Mouse (Mus musculus) hindlimb bud, embryonic 11.5 days (tissue): ENCODE measurements around the gene Zfp524.
"Not testable (repeated sequence)": the region's sequence is repeated elsewhere in the genome, so short reads cannot be mapped to it uniquely, and the experiment has no call there.

ENCODE experiments used
- DNase-seq: peaks from one replicate; pipeline ENCODE4 v3.0.0-alpha.2; 2012; ENCODE audit warnings: low read depth, low spot score; ENCODE audit errors: extremely low spot score

Zfp524 gene

DNA sequence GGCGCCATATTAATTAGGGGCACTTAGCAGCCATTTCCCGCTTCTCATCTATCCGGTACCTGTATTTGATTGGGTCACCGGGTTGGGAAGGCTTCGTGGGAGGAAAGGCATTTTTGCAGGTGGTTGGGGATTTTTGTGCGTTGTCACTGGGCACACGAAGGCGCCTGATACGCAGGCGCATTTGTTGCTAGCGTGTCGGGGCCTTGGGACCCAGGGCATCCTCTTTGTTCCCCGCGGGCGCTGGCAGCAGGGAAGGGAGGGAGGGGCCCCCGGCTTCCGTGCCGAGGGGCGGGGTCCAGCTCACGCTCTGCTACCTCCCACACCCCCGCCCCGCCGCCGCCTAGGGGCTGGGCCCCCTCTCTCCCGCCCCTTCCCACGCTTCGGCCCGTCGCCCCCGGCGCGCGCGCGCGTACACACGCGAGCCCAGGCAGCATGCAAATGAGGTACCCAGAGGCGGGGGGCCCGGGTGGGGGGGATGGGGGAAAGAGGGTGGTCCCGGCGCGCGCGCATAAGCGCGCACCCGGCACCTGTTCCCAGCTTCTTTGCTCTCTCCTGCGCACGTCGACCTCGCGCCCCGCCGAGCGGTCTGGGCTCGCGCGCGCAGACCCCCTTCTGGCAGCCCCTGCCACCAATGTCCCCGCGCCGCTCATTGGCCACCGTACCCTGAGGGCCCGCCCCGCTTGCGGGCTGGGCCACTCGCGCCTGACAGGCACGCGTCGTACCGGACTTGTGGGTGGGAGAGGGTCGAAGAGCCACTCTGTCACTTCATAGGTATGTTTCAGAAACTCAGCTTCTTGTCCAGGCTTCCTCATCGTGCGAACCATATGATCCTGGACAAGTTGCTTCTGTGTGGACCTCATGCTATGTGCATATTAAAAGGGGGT is 1.1 kb downstream of the Zfp524 start, which contains the start of gene Gm44973:
Gene Gm44973 (plus strand): TSS at position 379 of the 884 bp plus-strand sequence.
- peak; percentile 73 for DNase-seq

DNA sequence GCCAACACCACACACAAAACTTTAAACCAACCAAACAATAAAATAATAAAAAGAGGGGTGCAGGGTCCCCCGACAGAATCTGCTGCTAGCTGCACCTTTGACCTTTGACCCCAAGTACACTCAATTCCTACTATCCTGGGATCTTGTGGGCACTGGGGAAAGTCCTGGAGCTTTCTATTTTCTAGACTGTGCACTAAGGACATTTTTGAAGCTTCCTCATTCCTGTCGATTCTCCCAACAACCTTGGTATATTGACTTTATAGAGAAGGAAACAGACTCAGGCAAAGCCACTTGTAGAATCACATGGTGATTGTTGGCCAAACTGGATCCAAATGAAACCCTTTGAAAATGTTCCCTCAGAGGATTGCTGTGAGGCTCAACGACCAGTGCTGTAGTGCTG is 1.8 kb downstream of the Zfp524 start:
- no peak for DNase-seq

DNA sequence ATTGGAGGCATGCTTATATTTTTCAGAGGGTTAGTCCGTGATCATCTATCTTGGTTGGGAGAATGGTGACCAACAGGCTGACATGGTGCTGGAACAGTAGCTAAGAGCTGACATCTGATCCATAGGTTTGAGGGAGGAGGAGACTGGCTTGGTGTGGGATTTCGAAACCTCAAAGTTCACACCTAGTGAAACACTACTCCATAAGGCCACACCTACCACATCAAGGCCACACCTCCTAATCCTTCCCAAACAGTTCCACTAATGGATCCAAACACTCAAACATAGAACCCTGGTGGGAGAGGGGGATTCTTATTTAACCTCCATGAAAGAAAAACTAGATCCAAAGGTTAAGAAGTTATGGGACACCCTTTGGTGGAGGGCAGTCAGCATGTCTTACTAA is 2.7 kb downstream of the Zfp524 start:
- DNase-seq = no peak

DNA sequence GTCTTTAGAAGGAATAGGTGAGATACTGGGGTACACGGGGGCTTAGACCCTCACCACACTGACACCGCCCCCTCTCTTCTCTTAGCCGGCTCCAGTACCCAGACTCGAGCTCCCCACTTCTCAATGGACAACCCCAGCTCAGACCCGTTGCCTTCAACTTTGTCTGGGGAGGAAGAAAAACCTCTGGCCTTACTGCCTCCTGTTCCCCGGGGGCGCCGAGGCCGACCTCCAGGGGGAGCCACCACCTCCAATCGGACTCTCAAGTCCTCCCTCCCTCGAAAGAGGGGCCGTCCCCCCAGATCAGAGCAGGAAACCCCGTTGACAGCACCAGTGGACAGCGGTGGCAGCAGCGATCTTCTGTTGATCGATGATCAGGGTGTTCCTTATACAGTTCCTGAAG is 3.1 kb downstream of the Zfp524 start:
- DNase-seq = no peak

DNA sequence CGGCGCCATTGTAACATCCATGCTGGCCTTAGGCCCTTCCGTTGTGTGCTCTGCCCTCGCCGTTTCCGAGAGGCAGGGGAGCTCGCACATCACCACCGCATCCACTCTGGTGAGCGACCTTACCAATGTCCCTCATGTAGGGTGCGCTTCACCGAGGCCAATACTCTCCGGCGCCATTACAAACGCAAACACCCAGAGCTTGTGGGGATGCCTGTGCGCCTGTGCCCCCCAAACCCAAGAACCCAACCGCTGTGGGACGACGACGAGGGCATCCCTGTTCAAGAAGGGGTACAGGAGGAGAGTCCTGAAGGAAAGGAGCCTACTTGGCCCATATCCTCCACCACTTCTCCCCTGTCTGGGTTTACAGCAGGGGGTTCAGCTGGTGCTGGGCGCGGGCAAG is 3.7 kb downstream of the Zfp524 start:
- no peak for DNase-seq

DNA sequence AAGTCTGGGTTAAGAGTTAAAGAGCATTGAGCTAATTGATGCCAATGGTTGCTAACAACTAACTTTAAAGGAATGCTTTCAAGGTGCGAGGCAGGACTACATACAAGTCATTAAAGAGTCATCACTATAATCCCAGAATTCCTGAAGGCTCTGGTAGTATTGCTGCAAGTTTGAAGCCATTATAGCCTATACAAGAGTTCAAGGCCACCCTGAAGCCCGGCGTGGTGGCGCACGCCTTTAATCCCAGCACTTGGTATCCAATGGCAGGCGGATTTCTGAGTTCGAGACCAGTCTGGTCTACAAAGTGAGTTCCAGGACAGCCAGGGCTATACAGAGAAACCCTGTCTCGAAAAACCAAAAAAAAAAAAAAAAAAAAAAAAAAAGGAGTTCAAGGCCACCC is 5.4 kb downstream of the Zfp524 start:
- not testable (repeated sequence) for DNase-seq

DNA sequence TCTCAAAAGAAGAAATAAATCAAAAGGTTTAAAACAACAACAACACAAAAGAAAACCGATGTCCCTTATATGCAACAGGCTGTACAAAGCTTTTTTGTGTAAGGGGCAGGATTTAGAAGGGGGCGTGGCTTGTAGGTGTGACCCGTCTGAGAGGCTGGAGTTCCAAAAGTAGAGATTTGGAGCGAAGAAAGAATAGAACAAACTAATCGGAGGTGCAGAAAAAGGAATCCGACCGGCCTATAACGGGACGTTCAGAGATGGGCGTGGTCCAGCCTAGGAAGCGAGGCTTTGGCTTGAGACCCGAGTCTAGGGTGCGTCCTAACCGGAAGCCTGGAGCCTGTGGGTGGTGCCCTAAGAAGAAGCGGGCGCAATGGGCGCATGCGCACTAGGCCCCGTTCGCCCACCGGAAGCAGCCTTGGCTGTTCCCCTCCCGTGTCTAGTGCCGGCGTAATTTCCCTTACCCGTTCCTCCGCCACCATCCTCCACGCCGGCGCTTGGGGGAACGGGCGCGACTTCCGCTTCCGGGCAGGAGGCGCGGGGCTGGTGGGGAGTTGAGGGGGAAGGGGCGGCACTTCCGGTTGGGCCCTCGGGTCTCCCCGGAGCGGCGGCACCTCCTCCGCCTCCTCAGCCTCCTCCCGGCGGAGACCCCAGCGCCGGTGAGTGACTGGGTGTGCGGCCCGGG is 5.9 kb downstream of the Zfp524 start, which contains the start of the genes Zfp865 and Ccdc106:
Gene Zfp865 (plus strand): TSS at position 377 of the 682 bp plus-strand sequence.
Gene Ccdc106 (plus strand): TSS at position 554 of the 682 bp plus-strand sequence.
- peak; percentile 94 for DNase-seq

DNA sequence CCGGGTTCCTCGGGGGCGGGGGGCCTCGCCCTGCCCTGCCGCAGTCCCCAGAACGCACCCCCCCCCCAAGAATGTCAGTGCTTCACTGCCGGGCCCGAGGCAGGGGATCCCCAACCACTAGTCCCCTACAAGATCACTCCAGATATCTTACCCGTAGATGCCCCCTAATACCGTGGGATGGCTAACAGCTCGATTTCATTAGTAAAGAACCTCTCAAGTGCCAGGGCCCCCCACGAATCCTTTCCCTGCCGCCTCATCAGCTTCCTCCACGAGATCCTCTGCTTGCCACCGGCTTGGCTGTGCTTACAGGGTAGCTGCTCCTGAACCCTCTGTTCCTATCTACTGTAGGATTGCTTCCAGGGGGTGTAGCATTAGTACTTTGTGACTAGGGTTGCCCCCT is 6.5 kb downstream of the Zfp524 start:
- no peak for DNase-seq

DNA sequence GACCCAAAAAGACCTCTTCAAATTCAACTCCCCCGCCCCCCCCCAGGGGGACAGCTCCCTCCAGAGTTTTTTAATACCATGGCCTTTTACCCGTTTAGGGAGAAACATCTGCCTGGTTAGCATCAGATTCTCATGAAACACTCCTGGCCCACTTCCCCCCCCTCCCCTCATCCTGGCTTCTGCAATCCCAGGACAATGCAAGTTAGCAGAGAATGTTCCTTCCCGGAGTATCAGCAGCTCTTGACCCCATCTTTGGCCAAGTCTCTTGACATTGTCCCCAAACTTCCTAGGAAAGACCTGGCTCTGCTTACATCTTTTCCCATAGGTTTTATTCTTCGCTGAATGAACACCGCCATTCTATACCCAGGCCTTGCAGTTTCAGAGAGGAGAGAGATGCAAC is 7.0 kb downstream of the Zfp524 start:
- no peak for DNase-seq

DNA sequence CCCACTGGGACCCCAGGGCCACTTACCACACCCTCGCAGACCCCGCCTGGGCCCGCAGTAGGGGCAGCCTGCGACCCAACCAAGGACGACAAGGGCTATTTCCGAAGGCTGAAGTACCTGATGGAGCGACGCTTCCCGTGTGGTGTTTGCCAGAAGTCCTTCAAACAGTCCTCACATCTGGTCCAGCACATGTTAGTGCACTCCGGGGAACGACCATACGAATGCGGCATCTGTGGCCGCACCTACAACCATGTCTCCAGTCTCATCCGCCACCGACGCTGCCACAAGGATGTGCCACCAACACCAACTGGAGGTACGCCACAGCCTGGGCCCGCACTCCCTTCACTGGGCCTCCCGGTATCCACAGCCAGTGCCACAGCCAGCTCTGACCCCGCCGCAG is 15.3 kb downstream of the Zfp524 start:
- no peak for DNase-seq

DNA sequence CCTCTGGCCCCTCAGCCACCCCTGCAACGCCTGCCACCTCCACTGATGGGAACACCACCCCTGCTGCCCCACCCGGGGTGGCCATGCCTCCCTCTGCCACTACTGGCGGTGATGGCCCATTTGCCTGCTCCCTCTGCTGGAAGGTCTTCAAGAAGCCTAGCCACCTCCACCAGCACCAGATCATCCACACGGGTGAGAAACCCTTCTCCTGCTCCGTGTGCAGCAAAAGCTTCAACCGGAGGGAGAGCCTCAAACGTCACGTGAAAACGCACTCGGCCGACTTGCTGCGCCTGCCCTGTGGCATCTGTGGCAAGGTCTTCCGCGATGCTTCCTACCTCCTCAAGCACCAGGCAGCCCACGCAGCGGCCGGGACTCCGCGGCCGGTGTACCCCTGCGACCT is 15.7 kb downstream of the Zfp524 start:
- no peak for DNase-seq

DNA sequence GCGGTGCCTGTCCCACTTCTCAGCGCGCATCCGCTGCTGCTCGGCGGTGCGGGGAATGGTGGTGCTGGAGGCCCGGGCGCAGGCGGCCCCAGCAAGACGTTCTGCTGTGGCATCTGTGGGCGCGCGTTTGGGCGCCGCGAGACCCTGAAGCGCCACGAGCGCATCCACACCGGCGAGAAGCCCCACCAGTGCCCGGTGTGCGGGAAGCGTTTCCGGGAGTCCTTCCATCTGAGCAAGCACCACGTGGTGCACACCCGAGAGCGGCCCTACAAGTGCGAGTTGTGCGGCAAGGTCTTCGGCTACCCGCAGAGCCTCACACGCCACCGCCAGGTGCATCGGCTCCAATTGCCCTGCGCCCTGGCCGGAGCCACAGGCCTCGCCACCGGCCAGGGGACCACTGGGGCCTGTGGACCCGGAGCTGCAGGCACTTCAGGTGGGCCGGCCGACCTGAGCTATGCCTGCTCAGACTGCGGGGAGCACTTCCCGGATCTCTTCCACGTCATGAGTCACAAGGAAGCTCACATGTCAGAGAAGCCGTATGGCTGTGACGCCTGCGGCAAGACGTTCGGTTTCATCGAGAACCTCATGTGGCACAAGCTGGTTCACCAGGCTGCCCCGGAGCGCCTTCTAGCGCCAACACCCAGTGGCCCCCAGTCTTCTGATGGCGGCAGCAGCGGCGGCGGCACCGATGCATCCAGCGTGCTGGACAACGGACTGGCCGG is 16.5 kb downstream of the Zfp524 start:
- DNase-seq = no peak

DNA sequence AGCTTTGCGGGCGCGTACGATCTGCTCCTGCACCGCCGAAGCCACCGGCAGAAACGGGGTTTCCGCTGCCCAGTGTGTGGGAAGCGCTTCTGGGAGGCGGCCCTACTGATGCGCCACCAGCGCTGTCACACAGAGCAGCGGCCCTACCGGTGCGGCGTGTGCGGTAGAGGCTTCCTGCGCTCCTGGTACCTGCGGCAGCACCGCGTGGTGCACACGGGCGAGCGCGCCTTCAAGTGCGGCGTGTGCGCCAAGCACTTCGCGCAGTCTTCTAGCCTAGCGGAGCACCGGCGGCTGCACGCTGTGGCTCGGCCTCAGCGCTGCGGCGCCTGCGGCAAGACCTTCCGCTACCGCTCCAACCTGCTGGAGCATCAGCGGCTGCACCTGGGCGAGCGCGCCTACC is 17.3 kb downstream of the Zfp524 start:
- no peak for DNase-seq

DNA sequence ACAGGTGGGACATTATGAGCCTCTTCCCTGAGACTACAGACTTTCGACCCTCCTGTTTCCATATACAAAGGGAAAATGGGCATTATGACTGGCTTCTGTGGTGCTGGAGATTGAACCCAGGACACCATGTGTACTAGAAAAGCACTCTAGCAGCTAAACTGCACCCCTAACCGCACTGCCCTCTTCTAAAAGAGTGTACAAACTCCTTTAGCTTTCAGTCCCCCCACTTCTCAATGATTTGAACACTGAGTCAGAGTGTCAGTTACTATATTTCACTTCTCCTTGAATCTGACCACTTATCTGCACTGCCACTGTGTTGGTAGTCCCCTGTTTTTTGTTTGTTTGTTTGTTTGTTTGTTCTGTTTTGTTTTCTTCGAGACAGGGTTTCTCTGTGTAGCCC is 19.6 kb downstream of the Zfp524 start, which contains the start of gene 4632433K11Rik:
Gene 4632433K11Rik (plus strand): TSS at position 301 of the 400 bp plus-strand sequence.
- DNase-seq = no peak

DNA sequence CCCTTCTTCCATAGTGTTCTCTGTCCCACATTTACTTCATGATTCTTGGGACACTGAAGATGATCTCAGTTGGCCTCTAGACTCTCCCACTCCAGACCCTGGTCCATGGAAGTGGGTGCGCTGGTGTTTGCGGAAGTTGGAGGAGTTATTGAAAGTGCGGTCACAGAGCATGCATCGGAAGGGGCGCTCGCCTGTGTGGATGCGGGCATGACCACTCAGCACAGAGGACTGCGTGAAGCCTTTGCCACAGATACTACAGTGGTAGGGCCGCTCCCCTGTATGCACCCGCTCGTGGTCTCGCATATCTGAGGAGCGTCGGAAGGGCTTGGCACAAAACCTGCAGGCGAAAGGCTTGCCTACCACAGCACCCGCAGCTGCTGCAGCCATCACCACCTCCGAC is 21.4 kb downstream of the Zfp524 start:
- no peak for DNase-seq

DNA sequence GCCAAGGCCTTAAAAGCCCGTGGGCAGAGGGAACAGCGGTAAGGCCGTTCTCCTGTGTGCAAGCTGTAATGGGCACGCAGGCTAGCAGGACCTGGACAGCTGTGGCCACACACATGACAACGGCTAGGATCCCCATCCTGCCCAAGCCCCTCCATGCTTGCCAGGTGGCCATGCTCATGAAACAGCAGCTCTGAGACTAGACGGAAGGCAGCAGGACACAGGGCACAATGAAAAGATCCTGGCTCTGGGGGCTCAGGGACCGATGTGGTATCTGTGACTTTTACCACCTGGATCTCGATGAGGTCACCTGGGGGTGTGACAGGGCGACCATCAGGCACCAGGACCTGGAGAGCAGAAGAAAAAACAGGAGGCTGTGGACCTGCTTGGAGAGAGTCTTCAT is 21.9 kb downstream of the Zfp524 start:
- no peak for DNase-seq

DNA sequence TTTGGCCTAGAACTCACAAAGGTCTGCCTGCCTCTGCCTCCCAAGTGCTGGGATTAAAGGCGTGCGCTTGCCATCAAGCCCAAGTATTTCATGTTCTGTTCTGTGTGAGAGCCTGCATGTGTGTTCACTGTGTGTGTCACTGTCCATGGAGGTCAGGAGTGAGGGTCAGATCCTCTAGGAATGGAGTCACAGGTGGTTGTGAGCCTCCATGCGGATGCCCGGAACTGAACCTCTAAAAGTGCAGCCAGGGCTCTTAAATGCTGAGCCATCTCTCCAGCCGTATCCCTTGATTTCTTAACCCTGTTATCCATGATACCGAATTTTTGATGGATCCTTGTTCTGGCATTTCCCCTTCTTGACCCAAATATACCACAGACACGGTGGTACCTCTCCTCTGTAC is 22.8 kb downstream of the Zfp524 start:
- DNase-seq = no peak

DNA sequence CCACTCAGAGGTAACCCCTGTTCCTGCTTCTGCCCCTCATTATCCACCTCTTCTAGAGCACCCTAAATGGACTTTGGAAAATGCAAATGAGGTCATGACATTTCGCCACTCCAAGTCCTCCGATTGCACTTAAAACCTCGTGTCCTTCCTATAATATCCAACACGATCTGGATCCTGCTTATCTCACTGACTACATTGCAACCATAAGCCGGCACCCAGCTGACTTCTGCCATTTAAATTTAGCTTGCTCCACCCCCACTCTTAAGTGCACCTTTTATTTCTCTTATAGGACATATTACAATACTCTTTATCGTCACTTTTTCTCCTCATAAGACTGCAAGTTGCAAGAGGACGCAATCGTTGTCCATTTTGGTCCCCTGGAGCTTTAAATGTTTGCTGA is 23.3 kb downstream of the Zfp524 start:
- no peak for DNase-seq

DNA sequence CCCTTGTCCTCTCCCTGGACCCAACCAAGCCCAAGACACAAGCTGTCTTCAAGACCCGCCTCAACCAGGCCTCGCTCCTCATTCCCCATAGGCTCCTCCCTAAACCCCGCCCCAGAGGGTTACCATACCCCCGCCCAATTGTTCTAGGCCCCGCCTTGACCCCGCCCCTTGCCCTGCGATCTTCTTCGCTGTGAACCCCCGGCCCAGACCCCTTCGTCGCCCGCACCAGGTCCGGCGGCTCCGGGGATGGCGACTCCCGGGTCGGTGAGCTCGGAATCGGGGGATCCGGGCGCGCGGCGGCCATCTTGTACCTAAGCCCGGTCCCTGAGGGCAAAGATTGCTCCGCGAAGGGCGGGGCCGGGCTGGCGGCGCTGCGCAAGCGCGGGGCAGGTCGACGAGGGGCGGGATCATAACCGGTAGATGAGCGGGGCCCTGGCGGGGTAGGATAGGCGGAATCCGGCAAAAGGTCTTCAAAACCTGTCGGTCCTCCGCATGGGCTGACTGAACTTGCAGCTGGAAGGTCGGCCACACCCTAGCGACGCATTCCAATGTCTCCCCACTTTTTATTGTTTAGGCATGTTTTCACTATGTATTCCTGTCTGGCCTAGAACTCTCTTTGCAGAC is 24.0 kb downstream of the Zfp524 start, which contains the start of gene Zfp784:
Gene Zfp784 (minus strand): TSS at position 338 of the 624 bp plus-strand sequence.
- DNase-seq = no peak

DNA sequence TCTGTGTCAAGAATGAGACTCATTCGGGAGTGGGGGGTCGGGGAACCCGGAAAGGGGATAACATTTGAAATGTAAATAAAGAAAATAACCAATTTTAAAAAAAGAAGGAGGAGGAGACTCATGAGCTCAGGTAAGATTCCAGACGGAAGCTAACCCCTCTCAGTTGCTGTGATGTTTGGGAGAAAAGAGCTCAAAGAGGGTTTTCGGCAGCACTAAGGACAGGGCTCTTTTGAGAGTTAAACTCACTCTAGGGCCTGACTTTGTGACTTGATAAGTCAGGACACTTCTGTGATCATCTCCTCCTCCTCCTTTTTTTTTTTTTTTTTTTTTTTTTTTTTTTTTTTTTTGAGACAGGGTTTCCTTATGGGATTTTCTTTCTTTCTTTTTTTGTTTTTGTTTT is 24.7 kb downstream of the Zfp524 start:
- no peak for DNase-seq

DNA sequence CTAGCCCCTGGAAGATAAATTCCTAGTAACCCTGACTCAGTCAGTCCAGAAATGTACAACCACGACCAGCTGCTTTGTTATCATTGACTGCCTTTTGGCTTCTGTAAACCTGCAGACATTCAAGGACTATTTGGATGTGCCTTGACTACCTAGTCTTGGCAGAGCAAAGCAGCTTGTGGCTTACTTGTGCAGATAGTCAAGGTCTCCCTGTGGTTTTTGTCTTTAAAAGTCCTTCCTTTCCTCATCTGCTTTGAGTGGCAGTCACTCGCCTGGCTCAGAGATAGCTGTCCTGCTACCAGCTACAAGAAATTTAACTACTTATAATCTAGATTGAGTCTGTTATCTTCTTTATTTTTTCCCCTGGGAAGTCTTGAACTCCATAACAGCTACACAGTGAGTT is 30.8 kb downstream of the Zfp524 start:
- no peak for DNase-seq
